Mouse (Mus musculus) retina, embryonic 14.5 days (tissue): ENCODE measurements around the gene Pknox1.
"Not testable (repeated sequence)": the region's sequence is repeated elsewhere in the genome, so short reads cannot be mapped to it uniquely, and the experiment has no call there.

ENCODE experiments used
- DNase-seq: peaks from one replicate; pipeline ENCODE4 v3.0.0-alpha.2; 2015; ENCODE audit warnings: low spot score

Gene Pknox1

DNA sequence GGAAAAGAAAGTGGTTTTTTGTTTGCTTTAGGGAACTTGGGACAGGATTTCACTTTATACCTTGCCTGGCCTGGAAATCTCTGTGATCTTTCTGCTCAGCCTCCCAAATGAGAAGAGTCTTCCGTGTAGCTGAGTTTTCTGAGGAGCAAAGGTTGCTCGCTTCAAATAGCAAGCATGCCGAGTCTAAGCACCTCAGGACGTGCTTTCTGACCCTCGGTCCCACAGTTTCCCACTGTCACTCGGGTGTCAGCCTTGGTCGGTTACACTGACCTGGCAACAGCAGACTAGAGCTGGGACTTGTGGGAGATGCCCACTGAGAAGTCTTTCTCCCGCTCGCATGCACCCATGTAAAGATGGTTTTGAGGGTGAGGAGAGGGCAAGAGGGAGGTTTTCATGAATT is 33.4 kb downstream of the Pknox1 start:
- DNase-seq: no peak

DNA sequence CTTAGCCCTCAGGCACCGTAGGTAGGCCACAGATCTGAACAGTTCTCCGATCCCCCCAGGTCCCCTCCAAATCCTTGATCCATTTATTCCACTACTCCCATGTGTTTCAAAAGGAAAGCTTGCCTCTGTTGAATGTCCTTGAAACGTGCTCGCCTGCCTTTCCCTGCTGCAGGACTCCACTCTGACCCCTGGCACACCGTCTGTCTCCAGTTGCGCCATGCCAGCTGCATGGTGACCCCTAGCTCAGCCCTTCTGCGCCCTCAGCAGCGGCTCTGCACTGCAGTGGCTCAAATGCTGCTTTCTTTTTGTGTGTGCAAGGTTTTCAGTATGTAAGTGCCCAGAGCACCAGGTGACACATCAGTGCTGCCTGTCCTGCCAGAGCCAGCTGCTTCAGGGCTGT is 34.1 kb downstream of the Pknox1 start:
- DNase-seq: no peak

DNA sequence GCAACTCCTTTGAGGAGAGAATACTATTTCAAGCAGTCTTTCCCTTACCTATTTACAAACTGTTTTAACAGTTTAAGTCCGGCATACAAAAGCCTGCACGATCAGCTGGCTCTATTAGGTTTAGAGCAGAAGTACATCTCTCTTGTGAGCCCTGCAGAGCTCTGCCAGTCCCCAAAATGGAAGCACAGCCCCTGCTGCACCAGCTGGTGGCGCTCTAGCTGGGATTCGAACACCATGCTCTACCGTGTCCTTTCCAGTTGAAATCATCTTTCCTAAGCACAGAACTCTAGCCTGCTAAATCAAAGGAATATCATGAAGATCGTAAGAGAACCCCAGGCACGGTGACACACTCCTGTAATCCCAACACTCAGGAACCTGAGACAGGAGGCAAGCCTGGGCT is 41.9 kb downstream of the Pknox1 start:
- peak; percentile 10 for DNase-seq

DNA sequence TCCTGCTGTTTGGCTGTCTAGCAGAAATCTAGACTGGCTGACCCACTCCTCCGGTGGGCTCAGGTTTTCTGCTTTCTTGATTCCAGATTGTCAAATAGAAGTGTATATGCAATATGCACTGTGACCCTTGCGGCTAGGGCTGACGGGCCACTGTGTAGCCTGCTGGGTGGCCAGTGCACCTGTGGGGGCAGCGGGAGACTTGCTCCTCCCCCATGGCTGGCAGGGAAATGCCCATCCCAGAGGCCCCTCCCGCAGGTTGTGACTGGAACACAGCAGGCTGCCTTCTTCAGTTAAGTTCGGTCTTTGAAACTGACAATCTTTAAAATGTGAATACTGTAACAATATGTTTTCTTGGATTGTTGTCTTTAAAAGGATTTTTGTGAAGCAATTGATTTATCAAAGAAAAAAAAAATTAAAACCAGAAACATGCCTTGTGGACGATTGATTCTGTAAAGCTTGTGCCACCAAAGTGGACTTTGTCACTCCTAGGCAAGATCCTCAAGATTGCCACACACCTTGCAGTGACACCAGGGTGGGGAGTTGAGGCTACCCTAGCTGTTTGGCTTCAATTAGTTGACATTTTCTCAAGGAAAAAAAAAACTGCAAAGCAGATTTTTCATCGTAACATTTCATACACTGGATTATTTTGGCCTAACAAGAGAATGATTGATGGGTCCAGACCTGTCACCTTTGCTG is 42.9 kb downstream of the Pknox1 start:
- no peak for DNase-seq

DNA sequence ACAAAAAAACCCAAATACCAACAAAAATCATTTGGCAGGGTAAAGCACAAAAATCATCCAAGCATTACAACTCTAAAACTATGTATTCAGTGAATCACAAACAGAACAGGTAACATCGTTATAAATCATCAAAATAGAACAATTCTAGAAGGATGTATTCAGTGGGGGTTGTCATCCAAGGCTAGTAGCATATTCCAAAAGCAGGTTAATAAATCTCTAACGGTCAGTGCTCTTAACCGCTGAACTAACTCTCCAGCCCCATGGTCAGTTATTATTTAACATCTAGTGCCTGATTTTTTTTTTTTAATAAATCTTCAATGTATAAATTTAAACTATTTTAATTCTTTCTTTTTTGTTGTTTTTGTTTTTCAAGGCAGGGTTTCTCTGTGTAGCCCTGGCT is 44.6 kb downstream of the Pknox1 start:
- DNase-seq: not testable (repeated sequence)

DNA sequence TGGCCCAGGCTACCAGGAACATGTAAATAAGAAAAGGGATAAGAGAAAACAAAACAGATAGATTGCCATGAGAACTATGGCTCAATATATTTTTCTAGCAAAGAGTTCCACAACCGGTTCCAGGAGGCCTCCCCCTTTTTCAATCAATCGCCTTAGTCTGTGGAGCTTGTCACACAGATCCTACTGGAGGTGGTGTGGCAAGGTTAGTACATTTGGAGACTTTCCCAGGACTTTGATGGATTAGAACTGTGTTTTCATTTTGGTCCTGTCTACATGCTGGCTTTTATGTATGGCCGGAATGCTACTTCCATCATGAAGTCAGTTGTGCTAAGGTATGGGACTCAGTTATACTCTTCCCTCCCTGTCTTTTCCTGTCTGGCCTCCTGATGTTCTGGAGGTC is 45.4 kb downstream of the Pknox1 start:
- DNase-seq: no peak

DNA sequence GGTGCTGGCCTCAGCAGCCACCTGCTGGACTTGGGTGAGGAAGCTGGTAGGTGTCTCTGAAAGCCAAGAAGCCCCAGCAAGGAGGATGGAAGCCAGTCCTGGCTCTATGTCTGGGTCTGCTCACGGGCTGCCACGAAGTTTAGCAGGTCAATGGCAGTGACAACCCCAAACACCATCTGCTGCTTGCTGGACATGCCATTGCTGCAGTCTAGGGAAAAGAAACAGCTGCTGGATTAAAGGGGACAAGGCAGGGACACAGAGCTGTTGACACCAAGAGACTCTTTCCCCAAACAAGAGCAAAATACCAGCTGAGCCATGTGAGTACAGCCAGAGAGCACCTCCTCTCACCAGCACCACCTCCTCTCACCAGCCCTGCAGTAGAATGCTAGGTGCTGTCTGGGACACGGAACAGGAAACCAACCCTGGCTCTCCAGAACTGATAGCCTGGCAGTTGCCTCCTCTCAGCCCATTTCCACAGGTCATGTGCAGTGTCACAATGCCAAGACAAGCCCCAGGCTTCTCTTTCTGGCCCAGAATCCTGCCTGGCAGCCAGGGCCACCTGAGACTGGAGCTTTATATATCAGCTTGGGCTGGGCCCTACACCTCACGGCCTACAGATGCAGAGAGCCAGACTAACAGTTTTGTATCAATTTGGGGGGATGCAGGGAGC is 48.7 kb downstream of the Pknox1 start:
- DNase-seq: no peak

DNA sequence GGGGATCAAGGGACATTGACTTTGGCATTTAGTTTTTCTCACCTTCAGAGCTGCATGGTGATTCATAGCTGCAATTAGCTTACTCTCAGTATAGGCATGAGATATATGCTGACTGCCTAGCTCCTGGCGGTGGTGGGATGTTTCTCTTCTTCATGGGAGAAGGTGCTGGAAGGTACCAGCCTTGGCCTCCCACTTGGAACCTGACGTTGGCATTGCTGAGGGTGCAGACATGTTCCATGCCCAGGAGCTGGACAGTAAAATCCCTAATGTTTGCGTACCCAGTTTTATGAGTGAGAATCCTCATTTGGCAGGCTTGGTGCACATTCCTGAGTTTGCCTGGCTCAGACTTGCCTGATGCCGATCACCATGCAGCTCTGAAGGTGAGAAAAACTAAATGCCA is 58.6 kb downstream of the Pknox1 start:
- DNase-seq: no peak

DNA sequence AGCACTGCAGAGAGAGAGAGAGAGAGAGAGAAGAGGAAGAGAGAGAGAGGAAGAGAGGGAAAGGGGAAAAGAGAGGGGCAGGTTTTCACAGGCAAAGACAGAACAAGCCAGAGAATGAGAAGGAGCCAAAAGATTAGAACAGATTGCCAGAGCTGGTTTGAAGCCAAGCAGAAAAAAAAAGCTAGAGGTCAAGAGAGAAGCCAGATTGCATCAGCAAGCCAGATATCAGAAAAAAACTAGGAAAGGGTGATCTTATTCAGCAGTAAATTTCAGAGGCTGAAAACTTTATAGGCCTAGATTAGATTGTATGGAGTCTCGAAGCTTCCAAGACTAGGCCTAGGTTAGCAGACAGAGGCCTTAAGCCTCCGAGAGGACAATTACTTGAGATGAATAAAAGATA is 63.4 kb downstream of the Pknox1 start:
- DNase-seq: no peak

DNA sequence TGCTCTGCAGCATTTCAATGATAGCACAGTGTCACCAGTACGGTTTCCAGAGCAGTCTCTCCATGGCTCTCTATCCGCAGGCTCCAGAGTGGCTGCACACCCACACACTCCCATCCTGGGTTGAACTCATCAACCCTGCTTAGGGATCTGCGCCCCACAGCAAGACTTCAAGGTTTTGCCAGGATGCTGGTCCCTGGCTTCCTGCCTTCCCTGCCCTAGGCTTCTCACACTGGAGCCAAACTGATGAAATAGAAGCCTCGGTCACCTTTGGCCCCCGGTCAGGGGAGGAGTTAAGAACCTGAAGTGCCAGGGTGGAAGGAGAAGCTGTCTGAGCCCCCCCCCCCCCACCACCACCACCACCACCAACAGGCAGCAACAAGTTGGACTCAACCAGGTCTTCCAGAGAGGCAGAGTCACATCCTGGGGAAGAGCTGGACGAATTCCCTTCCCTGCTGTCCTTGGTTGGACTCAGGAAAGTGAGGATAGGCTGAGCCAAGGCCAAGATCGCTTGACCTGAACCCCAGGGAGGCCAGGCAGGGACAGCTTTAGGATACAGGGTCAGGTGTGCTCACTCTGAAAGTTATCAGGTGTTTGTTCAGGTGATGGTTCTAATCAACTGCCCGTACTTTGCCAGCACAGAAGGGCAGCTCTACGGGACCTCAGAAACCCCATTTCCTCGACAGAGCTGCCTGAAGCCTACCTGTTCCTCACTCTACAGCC is 66.7 kb downstream of the Pknox1 start:
- no peak for DNase-seq

DNA sequence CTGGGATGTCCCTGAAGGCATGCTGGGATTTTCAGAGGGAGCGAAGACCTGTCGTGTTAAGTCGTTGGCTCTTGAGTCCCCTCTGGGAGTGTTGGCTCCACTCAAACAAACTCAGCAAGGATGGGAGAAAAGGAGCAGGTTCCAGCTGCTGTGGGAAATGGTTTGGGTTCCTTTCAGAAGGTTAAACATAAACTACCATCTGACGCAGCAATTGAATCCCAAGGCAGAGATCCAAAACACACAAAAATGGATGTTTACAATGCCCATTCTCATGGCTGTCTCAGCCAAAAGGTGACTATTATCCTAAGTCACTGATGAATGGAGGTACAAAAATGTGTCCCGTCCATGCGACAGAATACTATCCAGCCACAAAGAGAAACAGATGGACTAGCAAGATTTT is 68.5 kb downstream of the Pknox1 start:
- DNase-seq: no peak

DNA sequence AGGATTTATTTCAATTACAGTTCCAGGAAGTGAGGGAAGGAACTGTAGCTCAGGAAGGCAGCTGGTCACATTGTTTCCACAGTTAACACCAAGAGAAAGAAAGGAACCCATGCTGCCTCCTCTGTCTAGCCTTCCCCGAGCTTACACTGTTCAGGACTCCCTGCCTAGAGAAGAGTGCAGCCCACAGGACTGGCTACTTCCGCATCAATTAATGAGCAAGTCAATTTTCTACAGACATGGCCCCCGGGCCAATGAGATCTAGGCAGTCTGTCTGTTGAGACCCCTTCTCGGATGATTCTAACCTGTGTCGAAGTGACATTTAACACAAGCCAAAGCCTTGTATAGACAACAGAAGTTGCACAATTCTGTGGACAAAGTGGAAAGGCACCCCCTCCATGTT is 70.4 kb downstream of the Pknox1 start:
- DNase-seq: no peak

DNA sequence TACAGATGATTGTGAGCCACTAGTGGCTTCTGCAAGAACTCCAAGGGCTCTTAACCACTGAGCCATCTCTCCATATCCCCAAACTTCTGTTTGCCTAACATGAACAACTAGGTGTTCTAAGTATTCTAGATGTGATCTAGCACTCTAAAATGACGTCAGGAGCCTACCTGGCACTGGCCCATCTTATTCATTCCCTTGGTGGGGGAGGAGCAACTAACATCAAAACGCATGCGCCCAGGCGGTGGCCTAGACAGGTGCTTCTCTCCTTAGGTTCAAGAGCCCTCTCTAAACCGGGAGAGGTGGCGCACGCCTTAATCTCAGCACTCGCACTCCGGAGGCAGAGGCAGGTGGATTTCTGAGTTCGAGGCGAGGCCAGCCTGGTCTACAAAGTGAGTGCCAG is 71.2 kb downstream of the Pknox1 start:
- DNase-seq: no peak

DNA sequence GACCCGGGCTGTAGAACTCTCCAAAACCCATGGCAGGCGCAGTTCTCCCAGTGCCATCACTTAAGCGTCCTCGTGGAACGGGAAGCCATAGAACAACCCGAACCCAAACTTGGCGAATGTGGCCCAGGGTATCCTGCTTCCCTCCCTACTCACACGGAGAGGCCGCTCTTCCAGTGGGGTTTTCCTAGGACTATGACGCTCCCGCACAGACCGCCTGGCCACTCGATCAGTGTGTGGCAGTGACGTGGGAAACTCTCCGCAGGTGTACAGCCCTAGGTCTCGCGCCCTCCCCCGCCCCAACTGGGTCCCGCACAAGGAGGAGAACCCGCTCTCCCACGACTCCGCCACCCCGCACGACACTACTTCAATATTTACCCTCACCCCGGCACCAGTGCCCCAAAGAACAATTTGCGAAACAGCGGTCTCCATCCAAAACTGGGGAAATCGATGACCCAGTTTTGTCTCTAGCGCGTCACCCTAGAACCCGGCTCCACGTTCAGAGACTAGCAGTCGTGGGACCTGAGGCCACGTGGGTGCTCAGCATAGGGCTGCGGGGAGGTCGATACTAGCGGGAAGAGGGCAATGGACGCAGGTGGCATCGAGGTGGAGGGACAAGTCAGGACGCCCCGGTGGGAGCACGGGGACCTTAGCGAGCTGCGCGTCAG is 71.9 kb downstream of the Pknox1 start:
- peak; percentile 17 for DNase-seq

DNA sequence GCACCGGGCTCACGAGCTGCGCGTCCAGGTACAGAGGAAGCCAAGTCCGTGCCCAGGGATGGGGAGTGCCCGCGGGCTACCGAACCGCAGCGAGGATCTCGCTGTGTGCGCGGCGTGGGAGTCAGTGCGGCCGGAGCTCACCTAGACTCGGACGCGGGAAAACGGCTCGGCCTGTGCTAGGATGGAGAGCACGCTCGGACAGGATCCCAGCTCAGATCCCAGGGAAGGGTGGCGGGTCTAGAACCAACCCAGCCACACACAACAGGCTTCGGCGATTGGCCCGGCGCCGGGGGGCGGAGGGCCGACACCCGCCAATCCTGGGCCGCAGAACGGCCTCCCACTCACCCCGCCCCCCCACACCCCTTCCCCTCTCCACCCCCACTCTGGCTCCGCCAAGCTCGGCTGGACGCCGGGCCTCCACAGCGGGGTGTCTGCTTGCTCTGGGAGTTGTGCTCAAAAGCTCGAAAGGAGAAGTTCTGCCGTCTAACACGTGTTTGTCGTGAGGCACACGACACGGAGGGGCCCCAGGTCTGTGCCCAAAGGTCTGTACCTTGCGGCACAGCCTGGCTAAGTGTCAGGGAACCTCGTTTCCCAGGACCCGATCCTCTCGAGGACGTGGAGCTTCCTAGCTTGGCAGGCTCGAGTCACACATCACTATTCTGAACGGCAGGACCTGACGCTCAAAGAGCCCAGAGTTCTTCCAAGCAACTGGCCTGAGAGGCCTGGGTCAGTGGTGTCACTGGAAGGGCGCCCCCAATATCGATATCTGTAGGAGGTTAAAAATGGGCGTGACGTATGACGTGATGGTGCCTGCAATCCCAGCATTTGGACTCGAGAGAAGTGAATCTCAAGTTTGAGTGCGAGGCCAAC is 72.6 kb downstream of the Pknox1 start, which contains the start of gene Cbs:
Gene Cbs (minus strand): TSS at position 297 of the 870 bp plus-strand sequence.
- peak; percentile 60 for DNase-seq

DNA sequence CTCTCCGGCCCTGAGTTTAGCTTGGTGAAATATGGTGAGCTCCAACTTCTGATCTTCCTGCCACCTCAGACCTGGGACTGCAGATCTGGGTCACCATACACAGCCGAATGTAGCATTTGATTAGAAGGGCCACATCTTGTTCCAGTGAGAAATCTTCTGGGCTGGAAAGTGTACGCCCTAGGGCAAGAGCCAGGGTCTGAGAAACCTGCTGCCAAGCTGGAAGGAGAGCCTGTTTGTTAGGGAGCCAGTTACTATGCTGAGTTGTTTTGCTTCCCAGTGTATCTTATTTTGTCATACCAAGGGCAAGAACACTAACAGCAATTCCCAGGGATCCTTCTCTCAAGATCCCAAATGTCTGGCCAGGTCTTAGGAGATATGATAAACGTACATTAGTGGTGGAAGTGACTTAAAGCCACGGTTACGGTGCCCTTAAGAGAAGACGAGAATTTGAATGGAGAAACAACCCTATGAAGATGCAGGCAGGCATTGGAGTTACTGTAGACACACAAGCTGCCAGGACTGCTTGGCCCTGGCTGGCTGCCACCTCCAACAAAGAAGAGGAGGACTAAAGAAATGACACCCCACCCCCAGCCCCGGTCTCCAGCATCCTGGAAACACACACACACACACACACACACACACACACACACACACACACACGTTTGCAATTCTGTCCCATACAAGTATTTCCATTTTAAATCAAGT is 73.5 kb downstream of the Pknox1 start:
- no peak for DNase-seq

DNA sequence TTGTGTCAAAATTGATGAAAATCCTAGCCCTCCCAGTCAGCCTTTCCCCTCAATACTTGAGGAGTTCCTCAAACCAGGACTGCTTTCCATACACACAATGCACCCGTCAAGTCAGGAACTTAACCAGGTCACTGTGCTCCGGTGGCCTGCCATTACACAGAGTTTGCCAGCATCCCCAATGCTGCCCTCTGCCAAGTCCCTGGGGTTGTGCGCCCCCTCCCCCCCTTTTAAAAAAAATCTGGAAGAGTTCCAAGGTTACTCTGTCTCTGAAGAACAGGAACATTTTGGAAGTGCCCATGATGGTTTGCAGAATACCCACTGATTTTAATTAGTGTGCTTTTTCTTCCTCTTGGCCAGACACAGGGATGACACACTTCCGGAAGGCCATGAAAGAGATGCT is 75.1 kb downstream of the Pknox1 start:
- DNase-seq: peak; percentile 24

DNA sequence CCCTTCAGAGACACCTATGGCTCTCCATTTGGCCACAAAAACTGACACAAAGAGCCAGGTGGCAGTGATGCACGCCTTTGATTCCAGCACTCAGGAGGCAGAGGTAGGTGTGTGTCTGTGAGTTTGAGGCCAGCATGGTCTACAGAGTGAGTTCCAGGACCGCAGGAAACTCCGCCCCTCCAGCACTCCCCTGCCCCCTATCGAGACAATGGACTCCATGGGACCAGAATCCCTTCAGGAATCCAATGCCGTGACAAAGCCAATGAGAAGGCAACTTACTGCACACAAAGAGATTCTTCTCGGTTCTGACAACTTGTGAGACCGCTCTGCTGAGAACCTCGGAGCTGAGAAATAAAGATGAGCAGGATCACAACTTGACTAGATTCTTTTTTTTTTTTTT is 77.8 kb downstream of the Pknox1 start:
- no peak for DNase-seq

DNA sequence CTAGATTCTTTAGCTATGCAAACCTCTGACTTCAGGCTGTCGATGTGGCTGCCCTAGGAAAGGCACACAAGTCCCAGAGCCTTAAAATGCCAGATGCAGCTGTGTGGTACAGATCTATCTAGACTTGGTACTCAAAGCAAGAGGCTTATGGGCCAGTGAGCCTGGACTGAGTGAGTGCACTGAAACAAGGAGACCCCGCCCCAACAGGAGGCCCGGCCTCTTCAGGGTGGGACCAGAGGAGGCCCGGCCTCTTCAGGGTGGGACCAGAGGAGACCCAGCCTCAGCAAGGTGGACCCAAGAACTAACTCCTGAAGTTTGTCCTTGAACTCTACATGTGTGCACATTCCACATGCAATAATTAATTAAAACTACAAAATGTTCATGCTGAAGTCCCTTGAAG is 78.4 kb downstream of the Pknox1 start:
- DNase-seq: no peak

DNA sequence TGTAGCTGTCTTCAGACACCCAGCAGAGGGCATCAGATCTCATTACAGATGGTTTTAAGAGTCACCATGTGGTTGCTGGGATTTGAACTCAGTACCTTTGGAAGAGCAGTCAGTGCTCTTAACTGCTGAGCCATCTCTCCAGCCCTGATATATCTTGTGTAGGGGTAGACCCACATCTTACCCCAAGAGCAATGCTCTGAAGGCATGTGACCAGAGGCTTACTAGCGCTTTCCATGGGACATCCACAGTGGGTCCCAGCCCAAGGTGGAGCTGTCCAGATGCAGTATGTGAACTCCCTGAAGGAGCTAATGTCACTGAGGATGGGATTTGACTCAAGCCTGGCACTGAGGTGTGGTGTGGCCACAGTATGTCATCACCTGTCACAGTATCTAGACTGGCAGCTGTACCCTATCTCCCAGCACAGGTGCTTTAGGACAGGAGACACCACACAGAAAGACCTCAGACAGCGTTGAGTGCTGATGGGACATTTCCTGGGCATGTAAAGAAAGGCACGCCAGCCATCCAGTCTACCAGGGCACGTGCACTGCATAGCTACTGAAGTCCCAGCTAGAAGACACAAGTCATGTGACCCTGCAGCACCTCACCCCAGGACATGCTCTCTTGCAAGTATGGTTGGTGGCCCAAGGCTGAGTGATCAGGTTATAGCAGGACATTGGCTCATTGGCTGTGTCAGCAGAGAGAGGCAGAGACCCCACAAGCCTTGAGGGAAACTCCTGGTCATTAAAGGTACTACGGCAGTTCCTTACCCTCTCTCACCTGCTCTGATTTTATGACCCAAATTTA is 81.9 kb downstream of the Pknox1 start:
- no peak for DNase-seq
